Mouse (Mus musculus) olfactory bulb, adult 2 months (tissue): ENCODE data around the gene Plekhg1. TPM values are rescaled to one million over a fixed set of nuclear protein-coding genes. Genes with fewer than 3 reads are reported as not detected.

Source experiments
- H3K27ac ChIP-seq: fragments of 200-500 bp; 2 replicates; pipeline ENCODE4 v1.5.1; 2012; ENCODE audit warnings: low read depth, low read length; ENCODE audit not compliant: insufficient read depth
- H3K4me1 ChIP-seq: fragments of 200-500 bp; 2 replicates; pipeline ENCODE4 v1.6.1; 2012; ENCODE audit warnings: low read length; ENCODE audit not compliant: control insufficient read depth, insufficient read depth
- H3K4me3 ChIP-seq: fragments of 200-500 bp; 2 replicates; pipeline ENCODE4 v1.5.1; 2012; ENCODE audit warnings: mild to moderate bottlenecking, low read depth, low read length, moderate library complexity; ENCODE audit not compliant: insufficient read depth
- CTCF ChIP-seq: fragments of 200-500 bp; IDR thresholded peaks from 2 replicates; pipeline ENCODE4 v1.5.1; 2012; ENCODE audit warnings: low read depth, mild to moderate bottlenecking, low read length, moderate library complexity; ENCODE audit not compliant: insufficient read depth
- POLR2A ChIP-seq: fragments of 200-500 bp; IDR thresholded peaks from 2 replicates; pipeline ENCODE4 v1.6.1; 2012; ENCODE audit warnings: mild to moderate bottlenecking, low read depth, low read length, moderate library complexity; ENCODE audit not compliant: insufficient read depth
- WGBS: fragments of 180-500 bp; shearing (Covaris S2); methylation state at CpG from one replicate; pipeline ENCODE4 v1.1.7; 2018; 5-methylcytosine and 5-hydroxymethylcytosine counted together
- polyA plus RNA-seq: library from polyadenylated mRNA; stranded (reverse); fragments of >200 nt; gene quantifications from 2 replicates; pipeline ENCODE4 v1.2.4, GENCODE M21; 2012; ENCODE audit warnings: low replicate concordance; ENCODE audit not compliant: missing spikeins, insufficient read depth, insufficient read length

Gene Plekhg1
- polyA plus RNA-seq, 1 experiment, result not detected

- Histone ChIP-seq H3K4me3 (no peak overlapping the region), H3K4me1 (no peaks in the 10 kb centered on the region), H3K27ac (no peak overlapping the region)
- TF ChIP-seq POLR2A, result no peak
- TF ChIP-seq CTCF, result no peak
- WGBS, result 90% methylated on average over 3 of the region's 3 CpGs
Observed at GRCm38 (mm10) chr10:3763199-3763598, 23.0 kb downstream of the Plekhg1 start.

- Histone ChIP-seq H3K4me3 (no peak overlapping the region), H3K4me1 (no peaks in the 10 kb centered on the region), H3K27ac (no peak overlapping the region)
- WGBS, result 80% methylated on average over 5 of the region's 5 CpGs
- TF ChIP-seq CTCF (no peak), POLR2A (no peak)
Observed at GRCm38 (mm10) chr10:3769131-3769530, 29.0 kb downstream of the Plekhg1 start.

GRCm38 (mm10) chr10:3774330-3774729, 34.2 kb downstream of the Plekhg1 start:
- 91% methylated on average over 2 of the region's 2 CpGs for WGBS
- Histone ChIP-seq H3K4me1 (no peaks in the 10 kb centered on the region), H3K27ac (no peak overlapping the region), H3K4me3 (no peak overlapping the region)
- no peak for TF ChIP-seq CTCF
- TF ChIP-seq POLR2A, result no peak

GRCm38 (mm10) chr10:3776761-3777160, 36.6 kb downstream of the Plekhg1 start:
- Histone ChIP-seq H3K4me1 (no peaks in the 10 kb centered on the region), H3K4me3 (no peak overlapping the region), H3K27ac (no peak overlapping the region)
- 88% methylated on average over 2 of the region's 2 CpGs for WGBS
- no peak for TF ChIP-seq POLR2A
- no peak for TF ChIP-seq CTCF

- TF ChIP-seq CTCF, result no peak
- TF ChIP-seq POLR2A, result no peak
- Histone ChIP-seq H3K27ac (no peak overlapping the region), H3K4me3 (no peak overlapping the region), H3K4me1 (no peaks in the 10 kb centered on the region)
- WGBS, result 80% methylated on average over 4 of the region's 4 CpGs
Observed at GRCm38 (mm10) chr10:3785362-3785761, 45.2 kb downstream of the Plekhg1 start.

- no peak for TF ChIP-seq CTCF
- TF ChIP-seq POLR2A, result no peak
- 96% methylated on average over 4 of the region's 4 CpGs for WGBS
Observed at GRCm38 (mm10) chr10:3786531-3786930, 46.4 kb downstream of the Plekhg1 start.

GRCm38 (mm10) chr10:3787006-3787405, 46.8 kb downstream of the Plekhg1 start:
- H3K4me1 ChIP-seq, result no peaks in the 10 kb centered on the region
- WGBS, result 90% methylated on average over 5 of the region's 5 CpGs

More at GRCm38 (mm10) chr10:3786531-3786930, 46.4 kb downstream of the Plekhg1 start:
- no peaks in the 10 kb centered on the region for H3K4me1 ChIP-seq
- H3K4me3 ChIP-seq, result no peak overlapping the region
- no peak overlapping the region for H3K27ac ChIP-seq

GRCm38 (mm10) chr10:3793825-3794224, 53.7 kb downstream of the Plekhg1 start:
- Histone ChIP-seq H3K4me3 (no peak overlapping the region), H3K27ac (no peak overlapping the region), H3K4me1 (no peaks in the 10 kb centered on the region)
- 89% methylated on average over 3 of the region's 3 CpGs for WGBS
- TF ChIP-seq CTCF (no peak), POLR2A (no peak)

More at GRCm38 (mm10) chr10:3787006-3787405, 46.8 kb downstream of the Plekhg1 start:
- no peak overlapping the region for H3K27ac ChIP-seq
- no peak overlapping the region for H3K4me3 ChIP-seq
- TF ChIP-seq CTCF (no peak), POLR2A (no peak)

- no peak overlapping the region for H3K4me3 ChIP-seq
- H3K4me1 ChIP-seq, result no peaks in the 10 kb centered on the region
- TF ChIP-seq CTCF (no peak), POLR2A (no peak)
- H3K27ac ChIP-seq, result no peak overlapping the region
Observed at GRCm38 (mm10) chr10:3799455-3799854, 59.3 kb downstream of the Plekhg1 start.

- Histone ChIP-seq H3K27ac (no peak overlapping the region), H3K4me1 (no peaks in the 10 kb centered on the region), H3K4me3 (no peak overlapping the region)
- 85% methylated on average over 6 of the region's 6 CpGs for WGBS
- no peak for TF ChIP-seq CTCF
- TF ChIP-seq POLR2A, result no peak
Observed at GRCm38 (mm10) chr10:3801254-3801653, 61.1 kb downstream of the Plekhg1 start.
